ENCODE assay signal across 8 mouse cellular contexts in the genomic region with DNA sequence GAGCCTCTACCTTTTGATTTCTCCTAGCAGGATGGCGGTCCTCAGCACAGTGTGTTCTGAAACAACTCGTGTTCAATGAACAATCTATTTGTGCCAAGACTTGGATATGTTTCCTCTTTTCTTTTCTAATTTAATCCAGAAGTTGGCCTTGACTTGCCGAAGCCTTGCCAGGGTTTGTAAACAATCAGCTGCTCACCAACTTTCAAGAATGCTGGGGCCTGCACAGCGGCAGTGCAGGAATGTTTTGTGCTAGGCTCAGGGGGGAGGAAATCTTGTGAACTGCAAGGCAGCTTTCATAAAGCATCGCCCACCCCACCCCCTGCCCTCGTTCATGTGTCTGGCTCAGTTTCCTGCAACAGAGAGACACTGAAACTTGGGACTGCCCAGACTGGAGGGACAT.
DNase-seq lines count a peak whose midpoint lies in the region; ATAC-seq lines count a peak whose summit lies in the region.

No protein-coding gene starts in this region.

- DNase-seq in hindbrain, embryonic 10.5 days (ENCODE audit: low spot score) = no peak
- DNase-seq in fibroblast of lung, adult 2 months (ENCODE audit: low read depth) = peak; percentile 72
- peak; percentile 32 to 43 for DNase-seq in layer of hippocampus, postnatal 10 days (ENCODE audit: low spot score in 2 of 2)
- DNase-seq in lung, postnatal 36 days = peak; percentile 64
- DNase-seq in spleen, postnatal 36 days (ENCODE audit: low spot score in 2 of 2) = no peak
- DNase-seq in yolk sac, embryonic 10.5 days (ENCODE audit: low spot score) = no peak

- H3K27ac ChIP-seq in hindbrain, embryonic 16.5 days (ENCODE audit: low read depth, low read length) = peak overlapping the region; percentile 39; the same call in 1 of the 2 replicates
- H3K27ac ChIP-seq in hindbrain, embryonic 10.5 days = no peak overlapping the region
- H3K27ac ChIP-seq in hindbrain, embryonic 13.5 days = no peak overlapping the region

- ATAC-seq in hindbrain, embryonic 16.5 days = peak; percentile 65; the same call in 1 of the 2 replicates
- no peak for ATAC-seq in hindbrain, embryonic 13.5 days (ENCODE audit: low FRiP score)

- H3K4me1 ChIP-seq in hindbrain, embryonic 16.5 days (ENCODE audit: control insufficient read depth, insufficient read depth, low read depth, low read length) = peaks cover 5% of the 10 kb centered on the region; the same call in 1 of the 2 replicates
- no peaks in the 10 kb centered on the region; the same call in 1 of the 2 replicates for H3K4me1 ChIP-seq in hindbrain, embryonic 10.5 days (replicated peaks)
- H3K4me1 ChIP-seq in hindbrain, embryonic 13.5 days (replicated peaks) = peaks cover 10% of the 10 kb centered on the region; the same call in 1 of the 2 replicates

- no peaks in the 10 kb centered on the region for H3K36me3 ChIP-seq in hindbrain, embryonic 16.5 days (ENCODE audit: control insufficient read depth, insufficient read depth, low read length)
- no peaks in the 10 kb centered on the region for H3K36me3 ChIP-seq in hindbrain, embryonic 10.5 days
- no peaks in the 10 kb centered on the region for H3K36me3 ChIP-seq in hindbrain, embryonic 13.5 days

- H3K9ac ChIP-seq in hindbrain, embryonic 16.5 days (ENCODE audit: low read depth, low read length) = no peak overlapping the region
- H3K9ac ChIP-seq in hindbrain, embryonic 13.5 days = no peak overlapping the region

- H3K27me3 ChIP-seq in hindbrain, embryonic 16.5 days (replicated peaks; ENCODE audit: control insufficient read depth, insufficient read depth, low read length) = no peaks in the 10 kb centered on the region
- no peaks in the 10 kb centered on the region for H3K27me3 ChIP-seq in hindbrain, embryonic 10.5 days (ENCODE audit: insufficient read depth, poor library complexity, severe bottlenecking)
- H3K27me3 ChIP-seq in hindbrain, embryonic 13.5 days = no peaks in the 10 kb centered on the region

- H3K4me3 ChIP-seq in hindbrain, embryonic 16.5 days (ENCODE audit: low read length) = no peak overlapping the region
- H3K4me3 ChIP-seq in hindbrain, embryonic 10.5 days = no peak overlapping the region
- H3K4me3 ChIP-seq in hindbrain, embryonic 13.5 days = no peak overlapping the region

- H3K4me2 ChIP-seq in hindbrain, embryonic 16.5 days (ENCODE audit: low read length) = no peak overlapping the region
- H3K4me2 ChIP-seq in hindbrain, embryonic 13.5 days = no peak overlapping the region

- H3K9me3 ChIP-seq in hindbrain, embryonic 16.5 days (ENCODE audit: control insufficient read depth, low read length) = no peaks in the 10 kb centered on the region
- H3K9me3 ChIP-seq in hindbrain, embryonic 10.5 days = no peaks in the 10 kb centered on the region
- H3K9me3 ChIP-seq in hindbrain, embryonic 13.5 days = no peaks in the 10 kb centered on the region

- 61% methylated on average over 6 of the region's 6 CpGs for WGBS in hindbrain, embryonic 16.5 days
- WGBS in hindbrain, embryonic 10.5 days = 71% methylated on average over 6 of the region's 6 CpGs
- WGBS in hindbrain, embryonic 13.5 days = 64% methylated on average over 6 of the region's 6 CpGs

Comparison
In these comparisons a context has a peak if more than half of its experiments do, and no peak if none do; other contexts are left out.
1. DNase-seq: peak in fibroblast of lung, adult 2 months (single experiment), layer of hippocampus, postnatal 10 days (2 of 2) and lung, postnatal 36 days (single experiment); none in hindbrain, embryonic 10.5 days (single experiment), spleen, postnatal 36 days (0 of 2) and yolk sac, embryonic 10.5 days (single experiment).